Mouse (Mus musculus) midbrain, embryonic 15.5 days (tissue): Measurements from ENCODE around the gene Spata13. TPM values are rescaled to one million over a fixed set of nuclear protein-coding genes. Genes with fewer than 3 reads are reported as not detected.

ENCODE experiments used
- ATAC-seq: fragments of 200-750 bp; cut with Nextera tagmentation; replicated peaks from 2 replicates; pipeline ENCODE4 v1.8.0; 2017; ENCODE audit warnings: moderate TSS enrichment
- H3K27ac ChIP-seq: fragments of 300-500 bp; sonication (generic); 2 replicates; pipeline ENCODE4 v1.5.1; 2015; ENCODE audit warnings: mild to moderate bottlenecking, inconsistent platforms
- H3K27me3 ChIP-seq: fragments of 300-500 bp; sonication (generic); replicated peaks from 2 replicates; pipeline ENCODE4 v1.6.1; 2015; ENCODE audit warnings: inconsistent platforms
- H3K36me3 ChIP-seq: fragments of 300-500 bp; sonication (generic); replicated peaks from 2 replicates; pipeline ENCODE4 v1.6.1; 2015; ENCODE audit warnings: inconsistent platforms
- H3K4me1 ChIP-seq: fragments of 300-500 bp; sonication (generic); 2 replicates; pipeline ENCODE4 v1.6.1; 2015; ENCODE audit warnings: inconsistent platforms
- H3K4me2 ChIP-seq: fragments of 300-500 bp; sonication (generic); 2 replicates; pipeline ENCODE4 v1.6.1; 2015; ENCODE audit warnings: inconsistent platforms, mild to moderate bottlenecking, moderate library complexity
- H3K4me3 ChIP-seq: fragments of 300-500 bp; sonication (generic); 2 replicates; pipeline ENCODE4 v1.5.1; 2015; ENCODE audit warnings: mild to moderate bottlenecking, inconsistent platforms
- H3K9ac ChIP-seq: fragments of 300-500 bp; sonication (generic); 2 replicates; pipeline ENCODE4 v1.6.1; 2015; ENCODE audit warnings: mild to moderate bottlenecking, inconsistent platforms
- H3K9me3 ChIP-seq: fragments of 300-500 bp; sonication (generic); 2 replicates; pipeline ENCODE4 v1.6.1; 2016; ENCODE audit warnings: inconsistent platforms
- WGBS: fragments of 180-500 bp; shearing (Covaris S2); methylation state at CpG from one replicate; pipeline ENCODE4 v1.1.7; 2015; ENCODE audit warnings: mixed read lengths; 5-methylcytosine and 5-hydroxymethylcytosine counted together
- polyA plus RNA-seq: library from polyadenylated mRNA; unstranded; fragments of >200 nt; fragmentation: Nextera tagmentation; extraction: Ambion mirVana; gene quantifications from 2 replicates; pipeline ENCODE4 v1.2.1, GENCODE M21; 2015

Gene Spata13
- polyA plus RNA-seq, 1 experiment from 2014 or later: 20.7 TPM

GRCm38 (mm10) chr14:60643098-60643870, 9.5 kb downstream of the Spata13 start:
- ATAC-seq: peak; percentile 65
- Histone ChIP-seq H3K4me2 (no peak overlapping the region), H3K9me3 (no peaks in the 10 kb centered on the region), H3K27me3 (no peaks in the 10 kb centered on the region), H3K27ac (peak overlapping the region; percentile 60), H3K4me1 (peaks cover 31% of the 10 kb centered on the region), H3K36me3 (no peaks in the 10 kb centered on the region), H3K9ac (no peak overlapping the region), H3K4me3 (no peak overlapping the region)
- 11% methylated on average over 14 of the region's 14 CpGs for WGBS

- 75% methylated on average over 5 of the region's 5 CpGs for WGBS
- no peaks in the 10 kb centered on the region for H3K9me3 ChIP-seq
- no peaks in the 10 kb centered on the region for H3K27me3 ChIP-seq
- peaks cover 31% of the 10 kb centered on the region for H3K4me1 ChIP-seq
- no peak for ATAC-seq
- no peak overlapping the region for H3K4me3 ChIP-seq
- no peak overlapping the region for H3K4me2 ChIP-seq
- no peak overlapping the region for H3K9ac ChIP-seq
- H3K27ac ChIP-seq: no peak overlapping the region
- H3K36me3 ChIP-seq: no peaks in the 10 kb centered on the region
These were observed 12.6 kb downstream of the Spata13 start for GRCm38 (mm10) chr14:60646373-60646772.

GRCm38 (mm10) chr14:60647885-60648284, 14.1 kb downstream of the Spata13 start:
- peaks cover 21% of the 10 kb centered on the region for H3K4me1 ChIP-seq
- no peak overlapping the region for H3K9ac ChIP-seq
- WGBS: 90% methylated on average over 7 of the region's 7 CpGs
- no peak overlapping the region for H3K27ac ChIP-seq
- H3K4me2 ChIP-seq: no peak overlapping the region
- H3K27me3 ChIP-seq: no peaks in the 10 kb centered on the region
- no peak for ATAC-seq
- no peak overlapping the region for H3K4me3 ChIP-seq
- no peaks in the 10 kb centered on the region for H3K9me3 ChIP-seq
- no peaks in the 10 kb centered on the region for H3K36me3 ChIP-seq

- Histone ChIP-seq H3K27me3 (no peaks in the 10 kb centered on the region), H3K4me3 (no peak overlapping the region), H3K36me3 (no peaks in the 10 kb centered on the region), H3K4me2 (no peak overlapping the region), H3K27ac (no peak overlapping the region), H3K9ac (no peak overlapping the region), H3K4me1 (peaks cover 11% of the 10 kb centered on the region), H3K9me3 (no peaks in the 10 kb centered on the region)
- WGBS: 94% methylated on average over 1 of the region's 1 CpGs
- no peak for ATAC-seq
These were observed 15.2 kb downstream of the Spata13 start for GRCm38 (mm10) chr14:60648956-60649355.

GRCm38 (mm10) chr14:60653184-60653583, 19.4 kb downstream of the Spata13 start:
- Histone ChIP-seq H3K4me3 (no peak overlapping the region), H3K9ac (no peak overlapping the region), H3K4me2 (no peak overlapping the region), H3K27ac (no peak overlapping the region), H3K27me3 (no peaks in the 10 kb centered on the region), H3K36me3 (no peaks in the 10 kb centered on the region), H3K9me3 (no peaks in the 10 kb centered on the region), H3K4me1 (no peaks in the 10 kb centered on the region)
- WGBS: 69% methylated on average over 4 of the region's 4 CpGs
- no peak for ATAC-seq

GRCm38 (mm10) chr14:60653977-60654376, 20.2 kb downstream of the Spata13 start:
- Histone ChIP-seq H3K36me3 (no peaks in the 10 kb centered on the region), H3K4me3 (no peak overlapping the region), H3K4me1 (no peaks in the 10 kb centered on the region), H3K9me3 (no peaks in the 10 kb centered on the region), H3K27ac (no peak overlapping the region), H3K4me2 (no peak overlapping the region), H3K9ac (no peak overlapping the region), H3K27me3 (no peaks in the 10 kb centered on the region)
- WGBS: 82% methylated on average over 5 of the region's 5 CpGs
- ATAC-seq: no peak

- H3K27me3 ChIP-seq: no peaks in the 10 kb centered on the region
- no peaks in the 10 kb centered on the region for H3K4me1 ChIP-seq
- no peak overlapping the region for H3K9ac ChIP-seq
- H3K36me3 ChIP-seq: no peaks in the 10 kb centered on the region
- H3K4me3 ChIP-seq: no peak overlapping the region
- WGBS: 88% methylated on average over 11 of the region's 11 CpGs
- no peak overlapping the region for H3K4me2 ChIP-seq
- no peak overlapping the region for H3K27ac ChIP-seq
- peak; percentile 35; the same call in 1 of the 2 replicates for ATAC-seq
- H3K9me3 ChIP-seq: no peaks in the 10 kb centered on the region
These were observed 20.9 kb downstream of the Spata13 start for GRCm38 (mm10) chr14:60654708-60655107.

GRCm38 (mm10) chr14:60655941-60656700, 22.3 kb downstream of the Spata13 start:
- no peaks in the 10 kb centered on the region for H3K9me3 ChIP-seq
- 76% methylated on average over 15 of the region's 15 CpGs for WGBS
- no peak overlapping the region for H3K4me3 ChIP-seq
- H3K4me2 ChIP-seq: no peak overlapping the region
- ATAC-seq: 0 out of 2 replicates have a peak, but pooled peaks have one; percentile 21
- no peak overlapping the region for H3K9ac ChIP-seq
- H3K4me1 ChIP-seq: no peaks in the 10 kb centered on the region
- no peaks in the 10 kb centered on the region for H3K36me3 ChIP-seq
- H3K27me3 ChIP-seq: no peaks in the 10 kb centered on the region
- H3K27ac ChIP-seq: no peak overlapping the region

GRCm38 (mm10) chr14:60656701-60657085, 22.9 kb downstream of the Spata13 start:
- 92% methylated on average over 11 of the region's 11 CpGs for WGBS
- no peak for ATAC-seq
- Histone ChIP-seq H3K9me3 (no peaks in the 10 kb centered on the region), H3K9ac (no peak overlapping the region), H3K27ac (no peak overlapping the region), H3K36me3 (no peaks in the 10 kb centered on the region), H3K4me3 (no peak overlapping the region), H3K27me3 (no peaks in the 10 kb centered on the region), H3K4me2 (no peak overlapping the region), H3K4me1 (no peaks in the 10 kb centered on the region)

- no peak overlapping the region for H3K9ac ChIP-seq
- H3K27ac ChIP-seq: no peak overlapping the region
- no peak for ATAC-seq
- H3K27me3 ChIP-seq: no peaks in the 10 kb centered on the region
- no peak overlapping the region for H3K4me3 ChIP-seq
- no peaks in the 10 kb centered on the region for H3K9me3 ChIP-seq
- H3K36me3 ChIP-seq: no peaks in the 10 kb centered on the region
- WGBS: 76% methylated on average over 2 of the region's 2 CpGs
- H3K4me2 ChIP-seq: no peak overlapping the region
- no peaks in the 10 kb centered on the region for H3K4me1 ChIP-seq
These were observed 24.1 kb downstream of the Spata13 start for GRCm38 (mm10) chr14:60657891-60658290.

GRCm38 (mm10) chr14:60659498-60659897, 25.7 kb downstream of the Spata13 start:
- no peaks in the 10 kb centered on the region for H3K36me3 ChIP-seq
- no peak overlapping the region for H3K27ac ChIP-seq
- 83% methylated on average over 8 of the region's 8 CpGs for WGBS
- ATAC-seq: no peak
- H3K4me3 ChIP-seq: no peak overlapping the region
- H3K9ac ChIP-seq: no peak overlapping the region
- H3K4me1 ChIP-seq: peaks cover 5% of the 10 kb centered on the region
- no peaks in the 10 kb centered on the region for H3K9me3 ChIP-seq
- H3K27me3 ChIP-seq: no peaks in the 10 kb centered on the region
- H3K4me2 ChIP-seq: no peak overlapping the region

- peaks cover 10% of the 10 kb centered on the region for H3K4me1 ChIP-seq
- ATAC-seq: no peak
- no peaks in the 10 kb centered on the region for H3K27me3 ChIP-seq
- H3K36me3 ChIP-seq: no peaks in the 10 kb centered on the region
- H3K9me3 ChIP-seq: no peaks in the 10 kb centered on the region
- H3K4me3 ChIP-seq: no peak overlapping the region
- H3K9ac ChIP-seq: no peak overlapping the region
- H3K27ac ChIP-seq: no peak overlapping the region
- H3K4me2 ChIP-seq: no peak overlapping the region
- WGBS: 95% methylated on average over 8 of the region's 8 CpGs
These were observed 26.8 kb downstream of the Spata13 start for GRCm38 (mm10) chr14:60660591-60660990.
